Mouse (Mus musculus) hindbrain, embryonic 10.5 days (tissue): ENCODE results near the gene Vmn1r118. TPM values are rescaled to one million over a fixed set of nuclear protein-coding genes. Genes with fewer than 3 reads are reported as not detected.
"Not testable (repeated sequence)": the region's sequence is repeated elsewhere in the genome, so short reads cannot be mapped to it uniquely, and the experiment has no call there.

Experiments
- DNase-seq: peaks from one replicate; pipeline ENCODE4 v3.0.0-alpha.2; 2017; ENCODE audit warnings: low spot score
- H3K27ac ChIP-seq: fragments of 300-500 bp; sonication (generic); 2 replicates; pipeline ENCODE4 v1.5.1; 2016; ENCODE audit warnings: mild to moderate bottlenecking, moderate library complexity
- H3K27me3 ChIP-seq: fragments of 300-500 bp; sonication (generic); 2 replicates; pipeline ENCODE4 v1.6.1; 2016; ENCODE audit warnings: mild to moderate bottlenecking; ENCODE audit not compliant: poor library complexity, insufficient read depth, severe bottlenecking
- H3K36me3 ChIP-seq: fragments of 300-500 bp; sonication (generic); 2 replicates; pipeline ENCODE4 v1.6.1; 2016; ENCODE audit warnings: mild to moderate bottlenecking, moderate library complexity
- H3K4me1 ChIP-seq: fragments of 300-500 bp; sonication (generic); replicated peaks from 2 replicates; pipeline ENCODE4 v1.6.1; 2016; ENCODE audit warnings: mild to moderate bottlenecking
- H3K4me3 ChIP-seq: fragments of 300-500 bp; sonication (generic); 2 replicates; pipeline ENCODE4 v1.5.1; 2016; ENCODE audit warnings: mild to moderate bottlenecking, moderate library complexity
- H3K9me3 ChIP-seq: fragments of 300-500 bp; sonication (generic); 2 replicates; pipeline ENCODE4 v1.6.1; 2016; ENCODE audit warnings: mild to moderate bottlenecking, moderate library complexity
- WGBS: fragments of 180-500 bp; shearing (Covaris S2); methylation state at CpG from one replicate; pipeline ENCODE4 v1.1.7; 2016; 5-methylcytosine and 5-hydroxymethylcytosine counted together
- polyA plus RNA-seq: library from polyadenylated mRNA; unstranded; fragments of >200 nt; fragmentation: Nextera tagmentation; extraction: Ambion mirVana; gene quantifications from 2 replicates; pipeline ENCODE4 v1.2.1, GENCODE M21; 2016

Gene Vmn1r118
- not detected in 2 replicates for polyA plus RNA-seq

DNA sequence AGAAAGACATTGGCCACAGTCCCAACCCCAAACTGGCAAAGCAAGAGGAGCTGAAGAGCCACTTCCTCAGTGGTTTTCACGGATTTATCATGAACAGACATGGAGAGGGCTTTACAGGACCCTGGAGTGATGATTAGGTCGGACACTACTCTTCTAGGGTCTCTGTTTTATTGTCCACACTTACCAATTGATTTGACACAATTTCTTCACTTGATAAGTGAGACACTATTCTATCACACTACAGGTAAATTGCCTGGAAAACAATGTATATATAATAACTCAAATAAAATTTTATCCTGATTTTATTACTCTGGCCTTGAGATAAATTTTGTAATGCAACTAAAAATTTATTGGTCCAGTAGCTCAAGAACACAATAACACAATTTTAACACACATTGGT is at the start of gene Vmn1r118:
Gene Vmn1r118, minus strand, starts transcription at position 101 of the 400 bp plus-strand sequence.
- H3K36me3 ChIP-seq, H3K4me1 ChIP-seq, DNase-seq, H3K4me3 ChIP-seq, H3K9me3 ChIP-seq, H3K27ac ChIP-seq, H3K27me3 ChIP-seq: not testable (repeated sequence)
- no CpG with 5 or more reads among the region's 2 CpGs for WGBS

DNA sequence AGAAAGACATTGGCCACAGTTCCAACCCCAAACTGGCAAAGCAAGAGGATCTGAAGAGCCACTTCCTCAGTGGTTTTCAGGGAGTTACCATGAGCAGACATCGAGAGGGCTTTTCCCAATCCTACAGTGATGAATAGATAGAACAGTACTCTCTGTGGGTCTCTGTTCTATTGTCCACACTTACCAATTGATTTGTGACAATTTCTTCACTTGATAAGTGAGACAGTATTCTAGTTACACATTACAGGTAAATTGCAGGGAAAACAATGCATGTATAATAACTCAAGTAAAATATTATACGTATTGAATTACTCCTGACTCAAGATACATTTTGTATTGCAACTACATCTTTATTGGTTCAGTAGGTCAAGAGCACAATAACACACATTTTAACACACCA is 28.1 kb downstream of the Vmn1r118 start, which contains the start of gene Vmn1r117:
Gene Vmn1r117, minus strand, starts transcription at position 101 of the 400 bp plus-strand sequence.
- not testable (repeated sequence) for H3K4me3 ChIP-seq, H3K27me3 ChIP-seq, H3K9me3 ChIP-seq, H3K36me3 ChIP-seq, DNase-seq, H3K27ac ChIP-seq, H3K4me1 ChIP-seq
- no CpG with 5 or more reads among the region's 2 CpGs for WGBS

DNA sequence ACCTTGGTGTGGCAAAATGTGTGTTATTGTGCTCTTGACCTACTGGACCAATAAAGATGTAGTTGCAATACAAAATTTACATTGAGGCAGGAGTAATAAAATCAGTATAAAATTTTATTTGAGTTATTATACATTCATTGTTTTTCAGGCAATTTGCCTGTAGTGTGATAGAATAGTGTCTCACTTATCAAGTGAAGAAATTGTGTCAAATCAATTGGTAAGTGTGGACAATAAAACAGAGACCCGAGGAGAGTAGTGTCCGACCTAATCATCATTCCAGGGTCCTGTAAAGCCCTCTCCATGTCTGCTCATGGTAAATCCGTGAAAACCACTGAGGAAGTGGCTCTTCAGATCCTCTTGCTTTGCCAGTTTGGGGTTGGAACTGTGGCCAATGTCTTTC is 40.2 kb downstream of the Vmn1r118 start, which contains the start of gene Vmn1r116:
Gene Vmn1r116, plus strand, starts transcription at position 301 of the 400 bp plus-strand sequence.
- H3K9me3 ChIP-seq, H3K36me3 ChIP-seq, DNase-seq, H3K27me3 ChIP-seq, H3K4me3 ChIP-seq, H3K27ac ChIP-seq, H3K4me1 ChIP-seq: not testable (repeated sequence)
- 59% methylated on average over 3 of the region's 3 CpGs for WGBS

Other genes with a start within 250 kb of the Vmn1r118 start
- not detected in 2 replicates for gene Vmn1r107, start 243.4 kb downstream of the Vmn1r118 start, polyA plus RNA-seq
- not detected in 2 replicates for gene Vmn1r111, start 209.1 kb downstream of the Vmn1r118 start, polyA plus RNA-seq
- not detected in 2 replicates for gene Gm10668, start 181.7 kb downstream of the Vmn1r118 start, polyA plus RNA-seq
- not detected in 2 replicates for gene Vmn1r112, start 141.2 kb downstream of the Vmn1r118 start, polyA plus RNA-seq
- gene Vmn1r113, start 125.1 kb downstream of the Vmn1r118 start, polyA plus RNA-seq = not detected in 2 replicates
- not detected in 2 replicates for gene Vmn1r114, start 100.2 kb downstream of the Vmn1r118 start, polyA plus RNA-seq
- gene Vmn1r115, start 67.4 kb downstream of the Vmn1r118 start, polyA plus RNA-seq = not detected in 2 replicates
- gene Vmn1r116, start 40.1 kb downstream of the Vmn1r118 start, polyA plus RNA-seq = not detected in 2 replicates
- gene Vmn1r117, start 28.2 kb downstream of the Vmn1r118 start, polyA plus RNA-seq = not detected in 2 replicates
- gene Vmn1r119, start 100.1 kb upstream of the Vmn1r118 start, polyA plus RNA-seq = not detected in 2 replicates
- not detected in 2 replicates for gene Vmn1r120, start 141.4 kb upstream of the Vmn1r118 start, polyA plus RNA-seq
- gene Vmn1r121, start 186.2 kb upstream of the Vmn1r118 start, polyA plus RNA-seq = not detected in 2 replicates
- gene Vmn1r122, start 221.8 kb upstream of the Vmn1r118 start, polyA plus RNA-seq = not detected in 2 replicates
- not detected in 2 replicates for gene Vmn1r123, start 249.8 kb upstream of the Vmn1r118 start, polyA plus RNA-seq